Mouse (Mus musculus) monocyte, adult 2 months (primary cell): ENCODE data around the gene Nlrc3.
"Not testable (repeated sequence)": the region's sequence is repeated elsewhere in the genome, so short reads cannot be mapped to it uniquely, and the experiment has no call there.

Source experiments
- DNase-seq, 2 experiments: peaks; one replicate each; pipeline ENCODE4 v3.0.0; 2022; ENCODE audit warnings: low spot score in 2 of 2, low read depth in 1 of 2

Nlrc3 gene

GRCm38 (mm10) chr16:3976251-3976671 is at the start of gene Nlrc3:
Nlrc3 (minus strand) TSS chr16:3976632.
- DNase-seq: no peak

- DNase-seq: no peak
Measured at GRCm38 (mm10) chr16:4022719-4023118, 46.3 kb upstream of the Nlrc3 start.

GRCm38 (mm10) chr16:4021241-4021640 is 44.8 kb upstream of the Nlrc3 start:
- DNase-seq: no peak

GRCm38 (mm10) chr16:4017466-4017865 is 41.0 kb upstream of the Nlrc3 start:
- DNase-seq: not testable (repeated sequence)

GRCm38 (mm10) chr16:4016786-4017185 is 40.4 kb upstream of the Nlrc3 start:
- DNase-seq: not testable (repeated sequence)

- DNase-seq: no peak
Measured at GRCm38 (mm10) chr16:4014040-4014668, 37.7 kb upstream of the Nlrc3 start.

GRCm38 (mm10) chr16:4012882-4013570 is 36.6 kb upstream of the Nlrc3 start:
- no peak for DNase-seq

- DNase-seq: peak; percentile 89 to 92
Measured at GRCm38 (mm10) chr16:4003489-4004398, 27.3 kb upstream of the Nlrc3 start, which contains the start of gene Slx4. Slx4 (minus strand) TSS chr16:4003770.

GRCm38 (mm10) chr16:3988410-3988809 is 12.0 kb upstream of the Nlrc3 start:
- no peak for DNase-seq

- DNase-seq: no peak
Measured at GRCm38 (mm10) chr16:3983146-3983700, 6.8 kb upstream of the Nlrc3 start.

GRCm38 (mm10) chr16:3982173-3982572 is 5.7 kb upstream of the Nlrc3 start:
- DNase-seq: no peak

GRCm38 (mm10) chr16:3976712-3977111 is 280 bp upstream of the Nlrc3 start:
- DNase-seq: no peak

- no peak for DNase-seq
Measured at GRCm38 (mm10) chr16:3975658-3976057, 774 bp downstream of the Nlrc3 start.

GRCm38 (mm10) chr16:3974456-3974855 is 2.0 kb downstream of the Nlrc3 start:
- DNase-seq: not testable (repeated sequence)

- DNase-seq: no peak
Measured at GRCm38 (mm10) chr16:3965534-3965933, 10.9 kb downstream of the Nlrc3 start.

- DNase-seq: no peak
Measured at GRCm38 (mm10) chr16:3964990-3965389, 11.4 kb downstream of the Nlrc3 start.

GRCm38 (mm10) chr16:3959261-3959660 is 17.2 kb downstream of the Nlrc3 start:
- peak in 1 of 2 experiments; percentile 5 for DNase-seq

- no peak for DNase-seq
Measured at GRCm38 (mm10) chr16:3956369-3956768, 20.1 kb downstream of the Nlrc3 start.

GRCm38 (mm10) chr16:3951141-3951540 is 25.3 kb downstream of the Nlrc3 start:
- DNase-seq: no peak

GRCm38 (mm10) chr16:3934701-3935100 is 41.7 kb downstream of the Nlrc3 start:
- DNase-seq: no peak

- no peak for DNase-seq
Measured at GRCm38 (mm10) chr16:3934091-3934490, 42.3 kb downstream of the Nlrc3 start.
